Mouse (Mus musculus) CD4-positive helper T cell, adult 2 months (primary cell): ENCODE measurements around the gene Snx5.

Experiments
- DNase-seq: peaks from one replicate; pipeline ENCODE4 v3.0.0-alpha.2; 2012; ENCODE audit warnings: low read depth, missing footprints, low spot score

The Snx5 gene

GRCm38 (mm10) chr2:144267731-144268015, 3.0 kb downstream of the Snx5 start:
- DNase-seq, result peak; percentile 79

GRCm38 (mm10) chr2:144267004-144267730, 3.5 kb downstream of the Snx5 start:
- DNase-seq, result no peak

- peak; percentile 20 for DNase-seq
These were observed 4.6 kb downstream of the Snx5 start for GRCm38 (mm10) chr2:144265916-144266683.

- DNase-seq, result no peak
These were observed 5.6 kb downstream of the Snx5 start for GRCm38 (mm10) chr2:144265120-144265488.

GRCm38 (mm10) chr2:144264398-144265119, 6.1 kb downstream of the Snx5 start:
- DNase-seq, result peak; percentile 38

- DNase-seq, result no peak
These were observed 7.9 kb downstream of the Snx5 start for GRCm38 (mm10) chr2:144262837-144263236.

GRCm38 (mm10) chr2:144250111-144250510, 20.6 kb downstream of the Snx5 start:
- no peak for DNase-seq

GRCm38 (mm10) chr2:144248613-144249376, 21.9 kb downstream of the Snx5 start:
- no peak for DNase-seq

GRCm38 (mm10) chr2:144247337-144247978, 23.2 kb downstream of the Snx5 start:
- no peak for DNase-seq

- no peak for DNase-seq
These were observed 24.4 kb downstream of the Snx5 start for GRCm38 (mm10) chr2:144246270-144246669.

GRCm38 (mm10) chr2:144245464-144245863, 25.2 kb downstream of the Snx5 start:
- DNase-seq, result no peak

- DNase-seq, result no peak
These were observed 30.4 kb downstream of the Snx5 start for GRCm38 (mm10) chr2:144240095-144240899.

- DNase-seq, result no peak
These were observed 31.4 kb downstream of the Snx5 start for GRCm38 (mm10) chr2:144239318-144239717.

GRCm38 (mm10) chr2:144238341-144238740, 32.4 kb downstream of the Snx5 start:
- no peak for DNase-seq

- DNase-seq, result no peak
These were observed 33.7 kb downstream of the Snx5 start for GRCm38 (mm10) chr2:144236791-144237584.

GRCm38 (mm10) chr2:144235776-144236175, 34.9 kb downstream of the Snx5 start:
- no peak for DNase-seq

GRCm38 (mm10) chr2:144233534-144233933, 37.2 kb downstream of the Snx5 start:
- no peak for DNase-seq

- peak; percentile 60 for DNase-seq
These were observed 39.6 kb downstream of the Snx5 start for GRCm38 (mm10) chr2:144231115-144231514.

- no peak for DNase-seq
These were observed 40.2 kb downstream of the Snx5 start for GRCm38 (mm10) chr2:144230498-144230897.

- no peak for DNase-seq
These were observed 41.1 kb downstream of the Snx5 start for GRCm38 (mm10) chr2:144229647-144230046.
